Mouse (Mus musculus): Measurements from ENCODE around the gene Zfp189. TPM values are rescaled to one million over a fixed set of nuclear protein-coding genes. Genes with fewer than 3 reads are reported as not detected.

The Zfp189 gene
- polyA plus RNA-seq, 1 experiment from 2014 or later, result 16.1 TPM

Other genes with a start within 250 kb of the Zfp189 start
- not detected in 2 replicates for gene Acnat2, start 113.0 kb upstream of the Zfp189 start, polyA plus RNA-seq (2014; fragmentation: Nextera tagmentation; extraction: Ambion mirVana)
- gene Acnat1, start 47.3 kb upstream of the Zfp189 start, polyA plus RNA-seq (2014; fragmentation: Nextera tagmentation; extraction: Ambion mirVana), result not detected in 2 replicates
- 0.12 and 0.17 TPM in 2 replicates for gene Baat, start 14.6 kb upstream of the Zfp189 start, polyA plus RNA-seq (2014; fragmentation: Nextera tagmentation; extraction: Ambion mirVana)
- 78.4 and 90.0 TPM in 2 replicates for gene Mrpl50, start 83 bp upstream of the Zfp189 start, polyA plus RNA-seq (2014; fragmentation: Nextera tagmentation; extraction: Ambion mirVana)
- 0.19 TPM in 1 of 2 replicates, not detected in the other for gene Aldob, start 28.4 kb downstream of the Zfp189 start, polyA plus RNA-seq (2014; fragmentation: Nextera tagmentation; extraction: Ambion mirVana)
- gene Tmem246, start 76.7 kb downstream of the Zfp189 start, polyA plus RNA-seq (2014; fragmentation: Nextera tagmentation; extraction: Ambion mirVana), result 84.5 and 86.5 TPM in 2 replicates
- 58.4 and 74.0 TPM in 2 replicates for gene Rnf20, start 110.8 kb downstream of the Zfp189 start, polyA plus RNA-seq (2014; fragmentation: Nextera tagmentation; extraction: Ambion mirVana)
- gene Ppp3r2, start 160.8 kb downstream of the Zfp189 start, polyA plus RNA-seq (2014; fragmentation: Nextera tagmentation; extraction: Ambion mirVana), result 0.25 and 0.63 TPM in 2 replicates

Measured in midbrain, embryonic 14.5 days (tissue).